Mouse (Mus musculus): ENCODE data around the gene Rpl11. TPM values are rescaled to one million over a fixed set of nuclear protein-coding genes. Genes with fewer than 3 reads are reported as not detected.
A peak's percentile ranks its signal among the peaks of the same experiment; 100 is the strongest.

Rpl11 gene
- polyA plus RNA-seq, 1 experiment from 2014 or later = 516 TPM

GRCm38 (mm10) chr4:136035078-136035477, 18.1 kb downstream of the Rpl11 start:
- no peak for DNase-seq (ENCODE audit: low spot score)
- Histone ChIP-seq H3K9me3 (no peaks in the 10 kb centered on the region), H3K27ac (replicated peaks) (no peak overlapping the region), H3K4me1 (peaks cover 14% of the 10 kb centered on the region), H3K36me3 (replicated peaks) (no peaks in the 10 kb centered on the region), H3K27me3 (replicated peaks; ENCODE audit: low read depth, poor library complexity, severe bottlenecking) (no peaks in the 10 kb centered on the region), H3K4me3 (no peak overlapping the region)
- WGBS = 84% methylated on average over 4 of the region's 4 CpGs

- Histone ChIP-seq H3K9me3 (no peaks in the 10 kb centered on the region), H3K4me3 (no peak overlapping the region), H3K36me3 (replicated peaks) (no peaks in the 10 kb centered on the region), H3K27ac (replicated peaks) (no peak overlapping the region), H3K27me3 (replicated peaks; ENCODE audit: low read depth, poor library complexity, severe bottlenecking) (no peaks in the 10 kb centered on the region), H3K4me1 (peaks cover 16% of the 10 kb centered on the region)
- DNase-seq (ENCODE audit: low spot score) = no peak
- WGBS = 65% methylated on average over 1 of the region's 1 CpGs
Measured at GRCm38 (mm10) chr4:136033231-136033630, 20.0 kb downstream of the Rpl11 start.

DNA sequence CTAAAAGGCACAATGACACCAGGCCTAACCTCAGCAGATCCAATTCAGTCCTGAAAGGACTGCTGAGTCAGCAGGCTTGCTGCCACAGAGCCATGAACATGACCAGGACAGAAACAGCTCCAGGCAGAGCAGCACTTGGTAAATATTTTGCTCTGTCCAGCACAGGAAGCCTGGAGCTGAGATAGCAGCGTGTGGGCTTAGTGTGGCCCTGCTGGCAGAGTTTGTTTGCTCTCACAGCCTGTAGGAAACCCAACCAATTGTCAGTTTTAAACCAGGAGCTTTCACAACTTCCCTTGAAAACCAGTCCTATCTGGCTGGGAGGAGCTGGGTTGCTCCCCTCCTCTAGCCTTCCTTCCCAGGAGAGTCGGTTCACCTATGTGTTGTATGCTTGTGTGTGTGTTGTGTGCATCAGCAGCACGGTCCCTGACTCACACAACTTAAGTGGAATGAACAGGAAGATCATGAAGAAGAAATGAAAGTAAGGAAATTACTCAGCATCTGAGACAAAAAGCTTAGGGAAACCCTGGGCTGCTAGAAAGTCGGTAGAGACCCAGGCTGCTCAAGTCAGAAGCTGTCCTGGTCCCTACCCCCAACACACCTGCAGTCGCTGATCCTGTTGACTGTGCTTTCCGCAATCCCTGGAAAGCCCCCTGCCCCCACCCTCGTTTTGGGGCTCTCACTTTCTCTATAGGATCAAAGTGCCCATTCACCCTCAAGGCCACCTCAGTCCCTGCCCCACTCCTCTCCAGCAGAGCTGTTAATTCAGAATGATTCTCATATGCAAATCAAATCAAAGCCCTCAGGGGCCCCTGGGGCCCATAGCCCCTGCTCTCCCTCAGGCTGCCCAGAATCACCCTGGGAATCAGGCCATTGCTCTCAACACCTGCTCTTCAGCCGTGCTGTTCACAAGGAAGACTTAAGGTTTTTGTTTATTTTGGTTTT, 22.0 kb downstream of the Rpl11 start:
- Histone ChIP-seq H3K4me3 (no peak overlapping the region), H3K9me3 (no peaks in the 10 kb centered on the region), H3K4me1 (peaks cover 26% of the 10 kb centered on the region), H3K36me3 (replicated peaks) (no peaks in the 10 kb centered on the region), H3K27ac (replicated peaks) (peak overlapping the region; percentile 44), H3K27me3 (replicated peaks; ENCODE audit: low read depth, poor library complexity, severe bottlenecking) (no peaks in the 10 kb centered on the region)
- 8% methylated on average over 8 of the region's 8 CpGs for WGBS
- peak; percentile 10 for DNase-seq (ENCODE audit: low spot score)

GRCm38 (mm10) chr4:136028689-136029088, 24.5 kb downstream of the Rpl11 start:
- Histone ChIP-seq H3K4me1 (peaks cover 26% of the 10 kb centered on the region), H3K36me3 (replicated peaks) (no peaks in the 10 kb centered on the region), H3K9me3 (no peaks in the 10 kb centered on the region), H3K27ac (replicated peaks) (no peak overlapping the region), H3K27me3 (replicated peaks; ENCODE audit: low read depth, poor library complexity, severe bottlenecking) (no peaks in the 10 kb centered on the region), H3K4me3 (no peak overlapping the region)
- 91% methylated on average over 5 of the region's 5 CpGs for WGBS
- no peak for DNase-seq (ENCODE audit: low spot score)

DNA sequence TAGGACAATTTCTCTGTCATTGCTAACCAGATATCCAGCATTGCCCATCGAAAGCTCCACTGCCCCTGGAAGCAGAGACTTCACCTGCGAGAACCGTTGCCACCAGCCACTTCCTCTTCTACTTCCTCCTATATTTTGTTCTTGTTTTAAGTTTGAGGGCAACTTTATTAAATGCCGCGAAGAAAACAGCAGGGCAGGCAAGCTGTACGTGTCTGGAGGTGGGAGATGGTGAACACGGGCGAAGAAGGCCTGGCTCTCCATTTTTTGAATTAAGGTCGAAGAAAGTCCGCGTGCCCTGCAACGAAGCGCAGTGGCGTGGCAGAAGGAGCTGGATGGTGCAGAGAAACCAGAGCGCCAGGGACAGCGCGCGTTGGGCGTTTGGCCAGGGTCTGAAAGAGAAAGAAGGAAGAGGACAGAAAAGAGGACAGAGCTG, 25.1 kb downstream of the Rpl11 start:
- Histone ChIP-seq H3K36me3 (replicated peaks) (no peaks in the 10 kb centered on the region), H3K27me3 (replicated peaks; ENCODE audit: low read depth, poor library complexity, severe bottlenecking) (no peaks in the 10 kb centered on the region), H3K27ac (replicated peaks) (no peak overlapping the region), H3K4me1 (peaks cover 26% of the 10 kb centered on the region), H3K9me3 (no peaks in the 10 kb centered on the region), H3K4me3 (no peak overlapping the region)
- DNase-seq (ENCODE audit: low spot score) = no peak
- 89% methylated on average over 19 of the region's 19 CpGs for WGBS

GRCm38 (mm10) chr4:136027416-136028131, 25.7 kb downstream of the Rpl11 start:
- no peak for DNase-seq (ENCODE audit: low spot score)
- H3K27ac ChIP-seq (replicated peaks) = no peak overlapping the region
- H3K4me3 ChIP-seq = no peak overlapping the region
- 65% methylated on average over 8 of the region's 8 CpGs for WGBS
- H3K27me3 ChIP-seq (replicated peaks; ENCODE audit: low read depth, poor library complexity, severe bottlenecking) = no peaks in the 10 kb centered on the region
- H3K4me1 ChIP-seq = peaks cover 26% of the 10 kb centered on the region
- H3K9me3 ChIP-seq = no peaks in the 10 kb centered on the region
- H3K36me3 ChIP-seq (replicated peaks) = no peaks in the 10 kb centered on the region

GRCm38 (mm10) chr4:136025350-136025749, 27.9 kb downstream of the Rpl11 start:
- no peak for DNase-seq (ENCODE audit: low spot score)
- 78% methylated on average over 1 of the region's 1 CpGs for WGBS
- no peak overlapping the region for H3K27ac ChIP-seq (replicated peaks)

GRCm38 (mm10) chr4:136022924-136023323, 30.3 kb downstream of the Rpl11 start:
- Histone ChIP-seq H3K27ac (replicated peaks) (no peak overlapping the region), H3K36me3 (replicated peaks) (peaks cover 10% of the 10 kb centered on the region; the same call in 1 of the 2 replicates), H3K9me3 (no peaks in the 10 kb centered on the region), H3K27me3 (replicated peaks; ENCODE audit: low read depth, poor library complexity, severe bottlenecking) (no peaks in the 10 kb centered on the region), H3K4me3 (no peak overlapping the region), H3K4me1 (peaks cover 22% of the 10 kb centered on the region)
- no peak for DNase-seq (ENCODE audit: low spot score)
- WGBS = 96% methylated on average over 9 of the region's 9 CpGs

More at GRCm38 (mm10) chr4:136025350-136025749, 27.9 kb downstream of the Rpl11 start:
- Histone ChIP-seq H3K36me3 (replicated peaks) (no peaks in the 10 kb centered on the region), H3K27me3 (replicated peaks; ENCODE audit: low read depth, poor library complexity, severe bottlenecking) (no peaks in the 10 kb centered on the region), H3K9me3 (no peaks in the 10 kb centered on the region), H3K4me1 (peaks cover 19% of the 10 kb centered on the region), H3K4me3 (no peak overlapping the region)

DNA sequence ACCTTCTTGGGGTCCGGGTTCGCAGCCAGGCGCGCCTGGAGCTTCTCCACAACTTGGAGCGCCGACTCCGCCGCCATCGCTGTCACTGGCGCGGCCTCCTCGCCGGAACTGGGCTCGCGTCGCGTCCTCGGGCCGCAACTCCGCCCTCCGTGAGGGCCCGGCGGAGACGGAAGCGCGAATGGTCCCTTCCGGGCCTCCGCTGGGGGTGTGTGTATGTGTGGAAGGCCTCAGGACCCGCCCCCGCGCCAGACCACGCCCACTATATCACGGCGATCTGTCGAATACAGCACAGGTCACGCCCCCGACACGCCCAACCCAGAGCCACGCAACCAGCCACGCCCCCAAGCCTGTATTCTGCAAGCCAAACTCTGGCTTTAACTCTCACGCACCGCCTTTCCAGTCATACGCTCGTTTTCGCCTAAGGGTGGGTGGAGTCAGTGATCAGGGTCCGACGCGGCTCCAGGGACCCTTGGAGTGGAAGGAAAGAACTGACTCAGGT, 31.6 kb downstream of the Rpl11 start, which contains the start of gene Eloa:
Gene Eloa, minus strand, starts transcription at position 215 of the 499 bp plus-strand sequence.
- Histone ChIP-seq H3K36me3 (replicated peaks) (peaks cover 16% of the 10 kb centered on the region; the same call in 1 of the 2 replicates), H3K27me3 (replicated peaks; ENCODE audit: low read depth, poor library complexity, severe bottlenecking) (no peaks in the 10 kb centered on the region), H3K27ac (replicated peaks) (peak within 1 kb of the TSS; percentile 93), H3K4me3 (peak within 1 kb of the TSS; percentile 99), H3K9me3 (no peaks in the 10 kb centered on the region), H3K4me1 (peaks cover 16% of the 10 kb centered on the region)
- WGBS = under 1% methylated on average over 48 of the region's 48 CpGs
- DNase-seq (ENCODE audit: low spot score) = peak; percentile 100

DNA sequence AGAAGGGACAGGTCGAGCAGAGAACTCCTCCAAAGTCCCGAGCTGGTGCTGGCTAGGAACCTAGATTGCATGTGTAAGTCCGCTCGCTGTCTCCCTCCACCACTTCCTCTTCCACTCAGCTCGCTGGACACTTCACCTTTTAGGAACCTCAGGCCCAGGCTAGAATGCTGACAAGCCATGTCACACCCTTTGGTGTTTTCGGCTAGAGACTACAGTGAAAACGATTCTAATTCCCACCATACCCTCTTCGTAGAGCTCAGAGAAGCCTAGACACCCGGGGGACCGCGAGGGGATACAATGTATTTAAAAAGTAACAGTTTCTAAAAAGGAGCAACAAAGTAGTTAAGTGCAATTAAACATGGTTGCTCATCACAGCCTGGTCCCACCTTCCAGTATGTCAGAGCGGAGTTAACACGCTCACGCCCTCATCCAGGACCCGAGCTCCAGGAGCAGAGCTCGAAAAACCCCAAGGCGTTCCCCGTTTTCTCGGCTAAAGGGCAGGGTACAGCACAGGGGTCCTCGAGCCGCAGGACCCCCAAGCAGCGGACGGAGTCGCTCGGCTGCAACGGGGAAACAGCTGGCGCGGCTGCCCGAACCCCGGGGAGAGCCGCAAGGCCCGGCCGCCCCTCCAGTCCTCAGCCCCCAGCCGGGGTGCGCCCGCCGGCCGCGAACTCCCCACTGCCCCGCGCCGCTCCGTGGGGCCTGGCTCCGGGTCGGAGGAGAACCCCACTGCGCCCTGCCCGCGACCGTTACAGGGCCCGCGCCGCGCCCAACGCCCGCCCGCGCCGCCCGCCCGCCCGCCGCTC, 32.3 kb downstream of the Rpl11 start:
- Histone ChIP-seq H3K4me3 (peak overlapping the region; percentile 99), H3K27ac (replicated peaks) (peak overlapping the region; percentile 93), H3K9me3 (no peaks in the 10 kb centered on the region), H3K4me1 (peaks cover 16% of the 10 kb centered on the region), H3K27me3 (replicated peaks; ENCODE audit: low read depth, poor library complexity, severe bottlenecking) (no peaks in the 10 kb centered on the region), H3K36me3 (replicated peaks) (peaks cover 17% of the 10 kb centered on the region; the same call in 1 of the 2 replicates)
- DNase-seq (ENCODE audit: low spot score) = peak; percentile 18
- 1% methylated on average over 62 of the region's 62 CpGs for WGBS

- Histone ChIP-seq H3K4me1 (peaks cover 16% of the 10 kb centered on the region), H3K4me3 (no peak overlapping the region), H3K9me3 (no peaks in the 10 kb centered on the region), H3K27ac (replicated peaks) (no peak overlapping the region), H3K36me3 (replicated peaks) (peaks cover 47% of the 10 kb centered on the region), H3K27me3 (replicated peaks; ENCODE audit: low read depth, poor library complexity, severe bottlenecking) (no peaks in the 10 kb centered on the region)
- DNase-seq (ENCODE audit: low spot score) = no peak
- WGBS = 89% methylated on average over 3 of the region's 3 CpGs
Measured at GRCm38 (mm10) chr4:136016059-136016602, 37.1 kb downstream of the Rpl11 start.

Data from embryonic facial prominence, embryonic 10.5 days (tissue).